Comparison of ENCODE assay signal across 8 mouse cellular contexts in the genomic region with DNA sequence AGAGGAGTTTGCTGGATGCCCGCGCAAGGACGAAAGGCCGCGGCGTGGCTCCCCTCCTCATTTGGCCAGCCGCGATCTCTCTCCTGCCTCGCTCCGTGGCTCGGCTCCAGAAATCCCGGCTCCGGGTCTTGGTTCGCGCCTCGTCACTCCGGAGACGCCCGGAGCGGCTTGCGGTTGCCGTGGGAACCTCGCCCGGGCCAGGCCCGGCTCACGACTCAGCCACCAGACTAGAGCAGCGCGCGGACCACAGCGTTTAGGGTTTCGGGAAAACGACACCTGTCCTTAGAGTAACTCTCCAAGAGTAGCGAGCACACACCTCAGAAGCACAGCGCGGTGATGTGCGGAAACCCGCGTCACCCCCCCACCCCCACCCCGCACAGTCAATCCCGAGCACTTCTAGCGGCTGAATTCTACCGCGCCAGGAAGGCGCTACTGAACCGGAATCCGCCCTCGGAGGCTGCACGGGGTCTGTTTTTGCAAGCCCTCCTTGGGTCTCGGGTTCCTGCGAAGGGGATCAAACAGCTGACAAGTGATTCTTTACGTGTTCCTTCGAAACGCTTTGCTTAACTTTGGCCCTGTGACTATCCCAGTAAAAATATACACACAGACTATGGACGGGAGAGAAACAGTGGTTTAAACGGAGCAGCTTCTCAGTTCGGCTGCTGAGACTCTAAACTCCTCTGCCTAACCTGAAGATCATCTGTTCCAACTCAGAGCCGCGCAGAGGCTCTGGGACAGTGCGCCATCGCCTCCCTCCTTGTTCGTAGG. TPM values are rescaled to one million over a fixed set of nuclear protein-coding genes. Genes with fewer than 3 reads are reported as not detected.
DNase-seq lines count a peak whose midpoint lies in the region; ATAC-seq lines count a peak whose summit lies in the region.

No protein-coding gene starts in this region.

- peaks cover 74% of the 10 kb centered on the region for H3K27me3 ChIP-seq in hindbrain, embryonic 15.5 days

- no peak overlapping the region for H3K27ac ChIP-seq in hindbrain, embryonic 15.5 days (replicated peaks)

- no peaks in the 10 kb centered on the region for H3K36me3 ChIP-seq in hindbrain, embryonic 15.5 days

- peak overlapping the region; percentile 84 for H3K4me2 ChIP-seq in hindbrain, embryonic 15.5 days

- H3K9me3 ChIP-seq in hindbrain, embryonic 15.5 days = no peaks in the 10 kb centered on the region

- peaks cover 21% of the 10 kb centered on the region for H3K4me1 ChIP-seq in hindbrain, embryonic 15.5 days (replicated peaks)

- DNase-seq in adrenal gland, adult 8-10 months = peak; percentile 67
- DNase-seq in gastrocnemius, adult 8-10 months (ENCODE audit: low spot score in 2 of 2) = peak; percentile 55 to 76
- peak; percentile 71 to 76 for DNase-seq in left cerebral cortex, adult 8-10 months (ENCODE audit: low spot score in 2 of 2)
- peak; percentile 90 to 91 for DNase-seq in lung, postnatal 4 days
- DNase-seq in right cerebral cortex, postnatal 10 days (ENCODE audit: low spot score in 2 of 2) = peak; percentile 94 to 95
- DNase-seq in natural killer cell, adult 2 months (ENCODE audit: low spot score in 2 of 2) = no peak

- peak overlapping the region; percentile 45 for H3K4me3 ChIP-seq in hindbrain, embryonic 15.5 days

- peak; percentile 75 for ATAC-seq in common myeloid progenitor, adult 5-6 weeks (replicated peaks; ENCODE audit: low read depth, poor library complexity, severe bottlenecking)
- ATAC-seq in hindbrain, embryonic 15.5 days (ENCODE audit: low FRiP score, low read depth) = peak; percentile 91

- under 1% methylated on average over 60 of the region's 61 CpGs for WGBS in hindbrain, embryonic 15.5 days

- H3K9ac ChIP-seq in hindbrain, embryonic 15.5 days = peak overlapping the region; percentile 44

RNA-seq across cellular contexts. Expression of a gene that starts 4.5 kb away (rescaled TPM):
- total RNA-seq in adrenal gland, adult 8-10 months (2022) = 1 to 10 TPM; 2.1 to 5.3 (median 2.8) TPM
- total RNA-seq in common myeloid progenitor, adult 5-6 weeks (2017) = not detected in 2 replicates
- total RNA-seq in gastrocnemius, adult 8-10 months (2022) = 1 to 10 TPM in 2 of 4 experiments, under 1 TPM in 2; 0.80 to 1.2 (median 1.0) TPM
- 12.0 and 13.1 TPM in 2 replicates for polyA plus RNA-seq in hindbrain, embryonic 15.5 days (2015; fragmentation: Nextera tagmentation; extraction: Ambion mirVana)
- total RNA-seq in left cerebral cortex, adult 8-10 months (2022) = under 1 TPM; 0.26 to 0.62 (median 0.48) TPM

RNA-seq across cellular contexts. Expression of a gene that starts 6.7 kb away (rescaled TPM):
- total RNA-seq in adrenal gland, adult 8-10 months (2022) = 1 to 10 TPM in 2 of 4 experiments, under 1 TPM in 2; 0.38 to 6.2 (median 2.8) TPM
- total RNA-seq in common myeloid progenitor, adult 5-6 weeks (2017) = not detected in 2 replicates
- under 1 TPM in 1 of 4 experiments, not detected in 3; 0.19 TPM for total RNA-seq in gastrocnemius, adult 8-10 months (2022)
- polyA plus RNA-seq in hindbrain, embryonic 15.5 days (2015; fragmentation: Nextera tagmentation; extraction: Ambion mirVana) = not detected in 2 replicates
- 100 to 1,000 TPM; 188 to 236 (median 202) TPM for total RNA-seq in left cerebral cortex, adult 8-10 months (2022)

RNA-seq across cellular contexts. Expression of a gene that starts 34.8 kb away (rescaled TPM):
- total RNA-seq in adrenal gland, adult 8-10 months (2022) = 100 to 1,000 TPM; 277 to 438 (median 365) TPM
- total RNA-seq in common myeloid progenitor, adult 5-6 weeks (2017) = 178 and 236 TPM in 2 replicates
- total RNA-seq in gastrocnemius, adult 8-10 months (2022) = 10 to 100 TPM; 40.2 to 59.7 (median 49.7) TPM
- polyA plus RNA-seq in hindbrain, embryonic 15.5 days (2015; fragmentation: Nextera tagmentation; extraction: Ambion mirVana) = 47.2 and 53.9 TPM in 2 replicates
- 100 to 1,000 TPM; 296 to 324 (median 312) TPM for total RNA-seq in left cerebral cortex, adult 8-10 months (2022)

RNA-seq across cellular contexts. Expression of a gene that starts 56.4 kb away (rescaled TPM):
- 100 to 1,000 TPM in 2 of 4 experiments, 10 to 100 TPM in 2; 80.4 to 126 (median 97.1) TPM for total RNA-seq in adrenal gland, adult 8-10 months (2022)
- total RNA-seq in common myeloid progenitor, adult 5-6 weeks (2017) = 40.3 and 46.5 TPM in 2 replicates
- 10 to 100 TPM; 54.1 to 61.3 (median 59.2) TPM for total RNA-seq in gastrocnemius, adult 8-10 months (2022)
- 229 and 234 TPM in 2 replicates for polyA plus RNA-seq in hindbrain, embryonic 15.5 days (2015; fragmentation: Nextera tagmentation; extraction: Ambion mirVana)
- 100 to 1,000 TPM; 146 to 162 (median 152) TPM for total RNA-seq in left cerebral cortex, adult 8-10 months (2022)

Comparison
In these comparisons a context has a peak if more than half of its experiments do, and no peak if none do; other contexts are left out.
1. DNase-seq: peak in adrenal gland, adult 8-10 months (single experiment), gastrocnemius, adult 8-10 months (2 of 2), left cerebral cortex, adult 8-10 months (2 of 2), lung, postnatal 4 days (2 of 2) and right cerebral cortex, postnatal 10 days (2 of 2); none in natural killer cell, adult 2 months (0 of 2).
2. RNA of a gene that starts 6.7 kb away (total RNA-seq): 188 to 236 TPM in left cerebral cortex, adult 8-10 months; 0.38 to 6.2 TPM in adrenal gland, adult 8-10 months, 0.19 TPM in gastrocnemius, adult 8-10 months and not detected in common myeloid progenitor, adult 5-6 weeks; every median in the first group is over 10 times any median in the second.